Mouse (Mus musculus): ENCODE results near the gene Magi2. TPM values are rescaled to one million over a fixed set of nuclear protein-coding genes. Genes with fewer than 3 reads are reported as not detected.

Magi2 gene
- polyA plus RNA-seq, 1 experiment from 2014 or later = 2.4 TPM

GRCm38 (mm10) chr5:20320970-20321369 lies 1094.1 kb downstream of the Magi2 start:
- DNase-seq (ENCODE audit: low read depth, low spot score) = no peak
- ChIA-PET CTCF (no interaction called here), POLR2A (no interaction called here)
- H3K27me3 ChIP-seq = peaks cover 30% of the 10 kb centered on the region
- no peak for TF ChIP-seq CTCF (IDR thresholded peaks at IDR 0.05)
- in situ Hi-C loops (cut with MboI; ENCODE audit: low pct_unique_long_range_greater_than_20kb) = no loop called here
- ATAC-seq = no peak

GRCm38 (mm10) chr5:20325290-20325689 lies 1098.5 kb downstream of the Magi2 start:
- CTCF ChIA-PET = interaction anchor here (0.7 to 1.2 kb wide), 2 partner anchors 20 to 35 kb away, joined by 3 to 4 read pairs; no protein-coding TSS in a partner anchor
- ATAC-seq (no peak), DNase-seq (ENCODE audit: low read depth, low spot score) (no peak)
- TF ChIP-seq CTCF (IDR thresholded peaks at IDR 0.05) = no peak
- peaks cover 33% of the 10 kb centered on the region for H3K27me3 ChIP-seq
- in situ Hi-C loops (cut with MboI; ENCODE audit: low pct_unique_long_range_greater_than_20kb) = no loop called here
- POLR2A ChIA-PET = no interaction called here

- no peak for TF ChIP-seq CTCF (IDR thresholded peaks at IDR 0.05)
- peaks cover 41% of the 10 kb centered on the region for H3K27me3 ChIP-seq
- in situ Hi-C loops (cut with MboI; ENCODE audit: low pct_unique_long_range_greater_than_20kb) = no loop called here
- ATAC-seq = no peak
- CTCF ChIA-PET = no interaction called here
- no peak for DNase-seq (ENCODE audit: low read depth, low spot score)
- POLR2A ChIA-PET = no interaction called here
Observed at GRCm38 (mm10) chr5:20328901-20329300, 1102.1 kb downstream of the Magi2 start.

GRCm38 (mm10) chr5:20330025-20330424 lies 1103.2 kb downstream of the Magi2 start:
- ATAC-seq (no peak), DNase-seq (ENCODE audit: low read depth, low spot score) (no peak)
- peaks cover 39% of the 10 kb centered on the region for H3K27me3 ChIP-seq
- in situ Hi-C loops (cut with MboI; ENCODE audit: low pct_unique_long_range_greater_than_20kb) = no loop called here
- TF ChIP-seq CTCF (IDR thresholded peaks at IDR 0.05) = no peak
- ChIA-PET POLR2A (no interaction called here), CTCF (no interaction called here)

GRCm38 (mm10) chr5:20332574-20332973 lies 1105.7 kb downstream of the Magi2 start:
- DNase-seq (ENCODE audit: low read depth, low spot score) = no peak
- CTCF ChIA-PET = no interaction called here
- POLR2A ChIA-PET = no interaction called here
- ATAC-seq = no peak
- TF ChIP-seq CTCF (IDR thresholded peaks at IDR 0.05) = no peak
- H3K27me3 ChIP-seq = peaks cover 33% of the 10 kb centered on the region
- in situ Hi-C loops (cut with MboI; ENCODE audit: low pct_unique_long_range_greater_than_20kb) = no loop called here

GRCm38 (mm10) chr5:20334549-20334948 lies 1107.7 kb downstream of the Magi2 start:
- POLR2A ChIA-PET = no interaction called here
- peaks cover 22% of the 10 kb centered on the region for H3K27me3 ChIP-seq
- CTCF ChIA-PET = no interaction called here
- DNase-seq (ENCODE audit: low read depth, low spot score) (no peak), ATAC-seq (no peak)
- in situ Hi-C loops (cut with MboI; ENCODE audit: low pct_unique_long_range_greater_than_20kb) = no loop called here
- no peak for TF ChIP-seq CTCF (IDR thresholded peaks at IDR 0.05)

GRCm38 (mm10) chr5:20352941-20353340 lies 1126.1 kb downstream of the Magi2 start:
- in situ Hi-C loops (cut with MboI; ENCODE audit: low pct_unique_long_range_greater_than_20kb) = no loop called here
- no peak for ATAC-seq
- POLR2A ChIA-PET = no interaction called here

GRCm38 (mm10) chr5:20358437-20358836 lies 1131.6 kb downstream of the Magi2 start:
- CTCF ChIA-PET = no interaction called here
- no peak for ATAC-seq
- POLR2A ChIA-PET = interaction anchor here (0.5 kb wide), 1 partner anchor 18 kb away, joined by 3 read pairs; no protein-coding TSS in a partner anchor

More at GRCm38 (mm10) chr5:20352941-20353340, 1126.1 kb downstream of the Magi2 start:
- TF ChIP-seq CTCF (IDR thresholded peaks at IDR 0.05) = no peak
- DNase-seq (ENCODE audit: low read depth, low spot score) = no peak
- H3K27me3 ChIP-seq = peaks cover 46% of the 10 kb centered on the region
- CTCF ChIA-PET = interaction anchor here (1.2 kb wide), 1 partner anchor 20 kb away, joined by 4 read pairs; no protein-coding TSS in a partner anchor

GRCm38 (mm10) chr5:20359021-20359420 lies 1132.2 kb downstream of the Magi2 start:
- in situ Hi-C loops (cut with MboI; ENCODE audit: low pct_unique_long_range_greater_than_20kb) = no loop called here
- ChIA-PET CTCF (interaction anchor here (0.6 kb wide), 1 partner anchor 261 kb away, joined by 3 read pairs; no protein-coding TSS in a partner anchor), POLR2A (no interaction called here)
- ATAC-seq = no peak
- peaks cover 33% of the 10 kb centered on the region for H3K27me3 ChIP-seq
- TF ChIP-seq CTCF (IDR thresholded peaks at IDR 0.05) = no peak
- no peak for DNase-seq (ENCODE audit: low read depth, low spot score)

More at GRCm38 (mm10) chr5:20358437-20358836, 1131.6 kb downstream of the Magi2 start:
- H3K27me3 ChIP-seq = peaks cover 33% of the 10 kb centered on the region
- no peak for TF ChIP-seq CTCF (IDR thresholded peaks at IDR 0.05)
- in situ Hi-C loops (cut with MboI; ENCODE audit: low pct_unique_long_range_greater_than_20kb) = no loop called here
- no peak for DNase-seq (ENCODE audit: low read depth, low spot score)

- in situ Hi-C loops (cut with MboI; ENCODE audit: low pct_unique_long_range_greater_than_20kb) = no loop called here
- ATAC-seq (no peak), DNase-seq (ENCODE audit: low read depth, low spot score) (no peak)
- H3K27me3 ChIP-seq = peaks cover 12% of the 10 kb centered on the region
- no peak for TF ChIP-seq CTCF (IDR thresholded peaks at IDR 0.05)
- ChIA-PET CTCF (no interaction called here), POLR2A (no interaction called here)
Observed at GRCm38 (mm10) chr5:20362154-20362553, 1135.3 kb downstream of the Magi2 start.

GRCm38 (mm10) chr5:20363216-20363615 lies 1136.4 kb downstream of the Magi2 start:
- TF ChIP-seq CTCF (IDR thresholded peaks at IDR 0.05) = no peak
- ATAC-seq = no peak
- CTCF ChIA-PET = no interaction called here
- POLR2A ChIA-PET = no interaction called here
- in situ Hi-C loops (cut with MboI; ENCODE audit: low pct_unique_long_range_greater_than_20kb) = no loop called here
- H3K27me3 ChIP-seq = peaks cover 5% of the 10 kb centered on the region
- DNase-seq (ENCODE audit: low read depth, low spot score) = no peak

GRCm38 (mm10) chr5:20373586-20373985 lies 1146.8 kb downstream of the Magi2 start:
- in situ Hi-C loops (cut with MboI; ENCODE audit: low pct_unique_long_range_greater_than_20kb) = no loop called here
- ChIA-PET POLR2A (no interaction called here), CTCF (interaction anchor here (1.0 kb wide), 1 partner anchor 20 kb away, joined by 4 read pairs; no protein-coding TSS in a partner anchor)
- no peak for DNase-seq (ENCODE audit: low read depth, low spot score)
- no peak for ATAC-seq
- no peak for TF ChIP-seq CTCF (IDR thresholded peaks at IDR 0.05)
- peaks cover 12% of the 10 kb centered on the region for H3K27me3 ChIP-seq

All from Patski (cell line).